Mouse (Mus musculus): ENCODE results near the gene Slc25a33. TPM values are rescaled to one million over a fixed set of nuclear protein-coding genes. Genes with fewer than 3 reads are reported as not detected.

Gene Slc25a33
- total and polyA plus RNA-seq, 3 experiments = 20.3 to 26.0 (median 22.3) TPM

- TF ChIP-seq POLR2A (IDR thresholded peaks at IDR 0.05; ENCODE audit: insufficient read depth, low read depth, low read length) = no peak
- no peak for TF ChIP-seq EP300 (IDR thresholded peaks at IDR 0.05; ENCODE audit: insufficient read depth, low read depth, low read length)
- no peak for TF ChIP-seq CTCF (IDR thresholded peaks at IDR 0.05)
- WGBS = 91% methylated on average over 5 of the region's 5 CpGs
- H3K4me3 ChIP-seq = no peak overlapping the region
- H3K36me3 ChIP-seq (ENCODE audit: control insufficient read depth, insufficient read depth, low read length) = no peaks in the 10 kb centered on the region
- no peaks in the 10 kb centered on the region for H3K79me2 ChIP-seq (replicated peaks; ENCODE audit: control insufficient read depth, insufficient read depth, low read length)
- no peak for DNase-seq
- H3K27me3 ChIP-seq (ENCODE audit: control insufficient read depth, insufficient read depth, low read length) = no peaks in the 10 kb centered on the region
- H3K9ac ChIP-seq (ENCODE audit: low read depth, low read length) = no peak overlapping the region
- intact Hi-C loops (cut with DNase I) = no loop called here
- H3K4me1 ChIP-seq (ENCODE audit: control insufficient read depth, insufficient read depth, low read length) = 0 out of 2 replicates have a peak, but pooled peaks cover 2% of the 10 kb centered on the region
- no peak overlapping the region for H3K27ac ChIP-seq
These were observed 62.6 kb downstream of the Slc25a33 start for GRCm38 (mm10) chr4:149711485-149711884.

GRCm38 (mm10) chr4:149710510-149710909 lies 63.6 kb downstream of the Slc25a33 start:
- no peak overlapping the region for H3K4me3 ChIP-seq
- no peak overlapping the region for H3K9ac ChIP-seq (ENCODE audit: low read depth, low read length)
- no peaks in the 10 kb centered on the region for H3K27me3 ChIP-seq (ENCODE audit: control insufficient read depth, insufficient read depth, low read length)
- TF ChIP-seq POLR2A (IDR thresholded peaks at IDR 0.05; ENCODE audit: insufficient read depth, low read depth, low read length) (no peak), EP300 (IDR thresholded peaks at IDR 0.05; ENCODE audit: insufficient read depth, low read depth, low read length) (peak; percentile 95), CTCF (IDR thresholded peaks at IDR 0.05) (peak; percentile 90)
- peak; percentile 63 to 82 for DNase-seq
- 12% methylated on average over 5 of the region's 5 CpGs for WGBS
- H3K27ac ChIP-seq = no peak overlapping the region
- intact Hi-C loops (cut with DNase I) = loop anchor here (1.0 kb wide), 2 partner anchors 12 to 60 kb away; no protein-coding TSS in a partner anchor
- no peaks in the 10 kb centered on the region for H3K36me3 ChIP-seq (ENCODE audit: control insufficient read depth, insufficient read depth, low read length)
- no peaks in the 10 kb centered on the region for H3K79me2 ChIP-seq (replicated peaks; ENCODE audit: control insufficient read depth, insufficient read depth, low read length)
- 0 out of 2 replicates have a peak, but pooled peaks cover 2% of the 10 kb centered on the region for H3K4me1 ChIP-seq (ENCODE audit: control insufficient read depth, insufficient read depth, low read length)

GRCm38 (mm10) chr4:149705941-149706340 lies 68.1 kb downstream of the Slc25a33 start:
- intact Hi-C loops (cut with DNase I) = no loop called here
- peaks cover 7% of the 10 kb centered on the region for H3K4me1 ChIP-seq (ENCODE audit: control insufficient read depth, insufficient read depth, low read length)
- 88% methylated on average over 8 of the region's 8 CpGs for WGBS
- no peaks in the 10 kb centered on the region for H3K79me2 ChIP-seq (replicated peaks; ENCODE audit: control insufficient read depth, insufficient read depth, low read length)
- H3K4me3 ChIP-seq = no peak overlapping the region
- no peak overlapping the region for H3K9ac ChIP-seq (ENCODE audit: low read depth, low read length)
- TF ChIP-seq EP300 (IDR thresholded peaks at IDR 0.05; ENCODE audit: insufficient read depth, low read depth, low read length) (no peak), CTCF (IDR thresholded peaks at IDR 0.05) (no peak), POLR2A (IDR thresholded peaks at IDR 0.05; ENCODE audit: insufficient read depth, low read depth, low read length) (no peak)
- H3K27me3 ChIP-seq (ENCODE audit: control insufficient read depth, insufficient read depth, low read length) = no peaks in the 10 kb centered on the region
- H3K27ac ChIP-seq = no peak overlapping the region
- no peaks in the 10 kb centered on the region for H3K36me3 ChIP-seq (ENCODE audit: control insufficient read depth, insufficient read depth, low read length)
- DNase-seq = no peak

- Histone ChIP-seq H3K27me3 (ENCODE audit: control insufficient read depth, insufficient read depth, low read length) (no peaks in the 10 kb centered on the region), H3K36me3 (ENCODE audit: control insufficient read depth, insufficient read depth, low read length) (no peaks in the 10 kb centered on the region), H3K9ac (ENCODE audit: low read depth, low read length) (no peak overlapping the region), H3K4me3 (no peak overlapping the region), H3K4me1 (ENCODE audit: control insufficient read depth, insufficient read depth, low read length) (peaks cover 6% of the 10 kb centered on the region), H3K79me2 (replicated peaks; ENCODE audit: control insufficient read depth, insufficient read depth, low read length) (no peaks in the 10 kb centered on the region), H3K27ac (no peak overlapping the region)
- no peak for DNase-seq
- 50% methylated on average over 7 of the region's 7 CpGs for WGBS
- intact Hi-C loops (cut with DNase I) = no loop called here
- TF ChIP-seq CTCF (IDR thresholded peaks at IDR 0.05) = no peak
- TF ChIP-seq POLR2A (IDR thresholded peaks at IDR 0.05; ENCODE audit: insufficient read depth, low read depth, low read length) = no peak
- TF ChIP-seq EP300 (IDR thresholded peaks at IDR 0.05; ENCODE audit: insufficient read depth, low read depth, low read length) = no peak
These were observed 68.8 kb downstream of the Slc25a33 start for GRCm38 (mm10) chr4:149705298-149705697.

- TF ChIP-seq EP300 (IDR thresholded peaks at IDR 0.05; ENCODE audit: insufficient read depth, low read depth, low read length) = no peak
- no peak for TF ChIP-seq POLR2A (IDR thresholded peaks at IDR 0.05; ENCODE audit: insufficient read depth, low read depth, low read length)
- no peak for TF ChIP-seq CTCF (IDR thresholded peaks at IDR 0.05)
- no peaks in the 10 kb centered on the region for H3K27me3 ChIP-seq (ENCODE audit: control insufficient read depth, insufficient read depth, low read length)
- 38% methylated on average over 19 of the region's 19 CpGs for WGBS
- H3K79me2 ChIP-seq (replicated peaks; ENCODE audit: control insufficient read depth, insufficient read depth, low read length) = no peaks in the 10 kb centered on the region
- no peak within 1 kb of the TSS for H3K4me3 ChIP-seq
- H3K9ac ChIP-seq (ENCODE audit: low read depth, low read length) = no peak within 1 kb of the TSS
- H3K4me1 ChIP-seq (ENCODE audit: control insufficient read depth, insufficient read depth, low read length) = peaks cover 8% of the 10 kb centered on the region
- peak within 1 kb of the TSS; percentile 52; the same call in 1 of the 2 replicates for H3K27ac ChIP-seq
- no peaks in the 10 kb centered on the region for H3K36me3 ChIP-seq (ENCODE audit: control insufficient read depth, insufficient read depth, low read length)
- intact Hi-C loops (cut with DNase I) = no loop called here
- DNase-seq = peak; percentile 53 to 75
These were observed 71.7 kb downstream of the Slc25a33 start, which contains the start of gene Pik3cd for GRCm38 (mm10) chr4:149702210-149702979. Gene Pik3cd (minus strand): TSS chr4:149702571.
